Mouse (Mus musculus) megakaryocyte, embryonic 14.5 days (primary cell): ENCODE results near the gene Gkap1.

Experiments
- FLI1 ChIP-seq: IDR thresholded peaks from 2 replicates; pipeline ENCODE4 v1.6.1; 2012; ENCODE audit warnings: low read length, inconsistent platforms, mixed read lengths
- GATA1 ChIP-seq: IDR thresholded peaks from 3 replicates; pipeline ENCODE4 v1.6.1; 2012; ENCODE audit warnings: mixed read lengths, low read length, inconsistent platforms, borderline replicate concordance

GRCm38 (mm10) chr13:58248957-58249356 is 26.5 kb downstream of the Gkap1 start:
- TF ChIP-seq GATA1 (no peak), FLI1 (no peak)
